Mouse (Mus musculus) E14TG2a.4 (cell line): Measurements from ENCODE around the gene Cdk10.

Experiments
- CTCF ChIP-seq: conservative IDR thresholded peaks from 2 replicates; pipeline ENCODE4 v1.5.1; 2014; ENCODE audit warnings: low read length
- NANOG ChIP-seq: IDR thresholded peaks from 2 replicates; pipeline ENCODE4 v1.6.1; 2014; ENCODE audit warnings: borderline replicate concordance, low read length, mixed read lengths
- POU5F1 ChIP-seq: IDR thresholded peaks from 2 replicates; pipeline ENCODE4 v1.6.1; 2014; ENCODE audit warnings: low read length, borderline replicate concordance

- TF ChIP-seq CTCF = no peak
- no peak for TF ChIP-seq POU5F1
- TF ChIP-seq NANOG = no peak
Measured at GRCm38 (mm10) chr8:123231742-123232141, 7.1 kb downstream of the Cdk10 start.
